Mouse (Mus musculus): Measurements from ENCODE around the gene Myd88. TPM values are rescaled to one million over a fixed set of nuclear protein-coding genes. Genes with fewer than 3 reads are reported as not detected.

Myd88 gene
- polyA plus RNA-seq, 1 experiment from 2014 or later = 30.3 TPM

GRCm38 (mm10) chr9:119368367-119368766 is 27.2 kb upstream of the Myd88 start:
- H3K4me3 ChIP-seq (ENCODE audit: low read depth, low read length) = no peak overlapping the region
- peaks cover 3% of the 10 kb centered on the region; the same call in 1 of the 2 replicates for H3K36me3 ChIP-seq (ENCODE audit: control insufficient read depth, insufficient read depth, low read length)
- no peak overlapping the region for H3K9ac ChIP-seq (ENCODE audit: low read length)
- no peaks in the 10 kb centered on the region for H3K27me3 ChIP-seq (replicated peaks; ENCODE audit: control insufficient read depth, insufficient read depth, low read length)
- H3K4me2 ChIP-seq (ENCODE audit: low read length) = no peak overlapping the region
- 78% methylated on average over 3 of the region's 3 CpGs for WGBS
- no peak overlapping the region for H3K27ac ChIP-seq (ENCODE audit: low read depth)
- H3K9me3 ChIP-seq (ENCODE audit: control insufficient read depth, low read length) = no peaks in the 10 kb centered on the region
- no peak for ATAC-seq (replicated peaks; ENCODE audit: low FRiP score, low TSS enrichment, low read depth)
- DNase-seq (ENCODE audit: low spot score) = no peak
- no peaks in the 10 kb centered on the region for H3K4me1 ChIP-seq (replicated peaks; ENCODE audit: control insufficient read depth, insufficient read depth, low read length)

GRCm38 (mm10) chr9:119365284-119365683 is 24.1 kb upstream of the Myd88 start, which contains the start of gene Slc22a14:
Slc22a14 (minus strand) TSS chr9:119365553.
- H3K4me1 ChIP-seq (replicated peaks; ENCODE audit: control insufficient read depth, insufficient read depth, low read length) = no peaks in the 10 kb centered on the region
- H3K27ac ChIP-seq (ENCODE audit: low read depth) = no peak within 1 kb of the TSS
- DNase-seq (ENCODE audit: low spot score) (no peak), ATAC-seq (replicated peaks; ENCODE audit: low FRiP score, low TSS enrichment, low read depth) (no peak)
- no peaks in the 10 kb centered on the region for H3K27me3 ChIP-seq (replicated peaks; ENCODE audit: control insufficient read depth, insufficient read depth, low read length)
- no peak within 1 kb of the TSS for H3K9ac ChIP-seq (ENCODE audit: low read length)
- 74% methylated on average over 7 of the region's 7 CpGs for WGBS
- no peaks in the 10 kb centered on the region for H3K9me3 ChIP-seq (ENCODE audit: control insufficient read depth, low read length)
- peaks cover 3% of the 10 kb centered on the region; the same call in 1 of the 2 replicates for H3K36me3 ChIP-seq (ENCODE audit: control insufficient read depth, insufficient read depth, low read length)
- no peak within 1 kb of the TSS for H3K4me2 ChIP-seq (ENCODE audit: low read length)
- H3K4me3 ChIP-seq (ENCODE audit: low read depth, low read length) = no peak within 1 kb of the TSS

DNA sequence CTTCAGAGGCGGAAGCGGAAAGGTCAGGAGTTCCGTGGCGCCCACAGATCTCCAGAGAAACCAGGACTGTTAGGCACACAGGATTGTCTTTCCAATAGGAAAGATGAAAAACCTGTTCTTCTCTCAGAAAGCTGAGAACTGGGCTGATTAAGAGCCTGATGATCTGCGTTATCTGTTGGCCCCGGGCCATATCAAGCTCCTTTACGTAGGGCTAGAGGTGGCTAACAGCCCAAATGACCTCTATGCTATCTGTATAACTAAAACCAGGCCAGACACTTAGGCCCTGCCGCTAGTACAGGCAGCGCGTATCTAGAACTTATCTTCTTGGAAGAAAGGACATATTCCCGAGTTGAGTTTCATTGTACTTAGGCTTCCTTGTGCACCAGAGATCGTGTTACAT is 22.0 kb upstream of the Myd88 start:
- H3K4me3 ChIP-seq (ENCODE audit: low read depth, low read length) = no peak overlapping the region
- H3K9me3 ChIP-seq (ENCODE audit: control insufficient read depth, low read length) = no peaks in the 10 kb centered on the region
- no peak overlapping the region for H3K27ac ChIP-seq (ENCODE audit: low read depth)
- no peak overlapping the region for H3K4me2 ChIP-seq (ENCODE audit: low read length)
- ATAC-seq (replicated peaks; ENCODE audit: low FRiP score, low TSS enrichment, low read depth) = no peak
- H3K27me3 ChIP-seq (replicated peaks; ENCODE audit: control insufficient read depth, insufficient read depth, low read length) = no peaks in the 10 kb centered on the region
- H3K9ac ChIP-seq (ENCODE audit: low read length) = no peak overlapping the region
- no peaks in the 10 kb centered on the region for H3K4me1 ChIP-seq (replicated peaks; ENCODE audit: control insufficient read depth, insufficient read depth, low read length)
- WGBS = 80% methylated on average over 12 of the region's 12 CpGs
- no peaks in the 10 kb centered on the region for H3K36me3 ChIP-seq (ENCODE audit: control insufficient read depth, insufficient read depth, low read length)
- DNase-seq (ENCODE audit: low spot score) = no peak

DNA sequence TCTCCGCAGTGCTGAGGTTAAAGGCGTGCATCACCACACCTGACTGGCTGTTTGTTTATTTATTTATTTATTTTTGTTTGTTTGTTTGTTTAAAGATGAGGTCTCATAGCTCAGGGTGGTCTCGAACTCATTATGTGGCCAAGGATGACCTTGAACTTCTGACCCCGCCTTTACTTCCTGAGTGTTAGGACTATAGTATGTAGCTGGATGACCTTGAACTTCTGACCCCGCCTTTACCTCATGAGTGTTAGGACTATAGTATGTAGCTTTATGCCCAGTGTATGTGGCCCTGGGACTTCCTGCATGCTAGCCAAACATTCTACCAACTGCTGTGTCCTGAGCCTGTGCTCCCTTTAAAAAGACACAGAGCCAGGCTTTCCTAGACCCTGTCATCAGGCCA is 20.2 kb upstream of the Myd88 start:
- 90% methylated on average over 5 of the region's 5 CpGs for WGBS
- Histone ChIP-seq H3K9me3 (ENCODE audit: control insufficient read depth, low read length) (no peaks in the 10 kb centered on the region), H3K27ac (ENCODE audit: low read depth) (no peak overlapping the region), H3K4me3 (ENCODE audit: low read depth, low read length) (no peak overlapping the region), H3K4me1 (replicated peaks; ENCODE audit: control insufficient read depth, insufficient read depth, low read length) (no peaks in the 10 kb centered on the region), H3K36me3 (ENCODE audit: control insufficient read depth, insufficient read depth, low read length) (no peaks in the 10 kb centered on the region), H3K4me2 (ENCODE audit: low read length) (no peak overlapping the region), H3K9ac (ENCODE audit: low read length) (no peak overlapping the region), H3K27me3 (replicated peaks; ENCODE audit: control insufficient read depth, insufficient read depth, low read length) (no peaks in the 10 kb centered on the region)
- DNase-seq (ENCODE audit: low spot score) (no peak), ATAC-seq (replicated peaks; ENCODE audit: low FRiP score, low TSS enrichment, low read depth) (no peak)

GRCm38 (mm10) chr9:119358058-119358429 is 16.8 kb upstream of the Myd88 start:
- H3K4me1 ChIP-seq (replicated peaks; ENCODE audit: control insufficient read depth, insufficient read depth, low read length) = no peaks in the 10 kb centered on the region
- DNase-seq (ENCODE audit: low spot score) (no peak), ATAC-seq (replicated peaks; ENCODE audit: low FRiP score, low TSS enrichment, low read depth) (no peak)
- peak overlapping the region; percentile 85 for H3K4me2 ChIP-seq (ENCODE audit: low read length)
- no peaks in the 10 kb centered on the region for H3K36me3 ChIP-seq (ENCODE audit: control insufficient read depth, insufficient read depth, low read length)
- WGBS = 44% methylated on average over 9 of the region's 9 CpGs
- no peaks in the 10 kb centered on the region for H3K9me3 ChIP-seq (ENCODE audit: control insufficient read depth, low read length)
- H3K27ac ChIP-seq (ENCODE audit: low read depth) = no peak overlapping the region
- no peaks in the 10 kb centered on the region for H3K27me3 ChIP-seq (replicated peaks; ENCODE audit: control insufficient read depth, insufficient read depth, low read length)
- H3K4me3 ChIP-seq (ENCODE audit: low read depth, low read length) = peak overlapping the region; percentile 68
- H3K9ac ChIP-seq (ENCODE audit: low read length) = peak overlapping the region; percentile 69

DNA sequence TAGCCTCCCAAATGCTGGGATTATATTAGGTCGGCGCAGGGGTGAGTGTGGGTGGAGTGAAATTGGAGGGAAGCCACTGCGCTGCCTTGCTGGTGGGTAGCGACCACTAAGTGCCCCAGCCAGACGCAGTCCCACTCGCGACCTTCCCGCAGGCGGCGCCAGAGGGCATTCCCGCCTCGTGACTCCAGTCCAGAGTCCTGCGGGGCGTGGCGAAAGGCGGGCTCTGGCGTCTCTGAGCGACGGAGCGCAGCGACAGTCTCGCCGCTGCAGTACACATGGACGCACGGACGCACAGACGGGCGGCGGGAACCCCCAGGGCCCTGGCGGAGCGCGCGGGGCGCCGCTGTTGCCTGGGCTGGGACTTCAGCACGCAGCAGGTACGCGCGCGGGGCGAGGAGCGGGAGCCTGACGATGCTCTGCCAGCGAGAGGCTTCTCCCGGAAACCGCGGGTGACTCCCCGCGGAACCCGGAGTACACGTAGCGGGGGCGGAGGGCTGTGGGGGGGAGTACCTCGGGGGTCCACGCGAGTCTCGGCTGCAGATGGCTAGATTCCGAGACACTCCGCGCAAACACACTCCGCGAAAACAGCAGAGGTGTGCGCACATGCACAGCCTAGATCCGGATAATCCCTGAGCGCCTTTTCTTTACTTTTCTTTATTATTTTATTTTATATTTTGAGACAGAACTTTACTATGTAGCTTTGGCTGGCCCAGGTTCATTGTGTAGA is 16.3 kb upstream of the Myd88 start, which contains the start of gene Xylb:
Gene Xylb (plus strand): TSS at position 51 of the 727 bp plus-strand sequence.
- H3K36me3 ChIP-seq (ENCODE audit: control insufficient read depth, insufficient read depth, low read length) = no peaks in the 10 kb centered on the region
- no peaks in the 10 kb centered on the region for H3K27me3 ChIP-seq (replicated peaks; ENCODE audit: control insufficient read depth, insufficient read depth, low read length)
- DNase-seq (ENCODE audit: low spot score) (peak; percentile 97), ATAC-seq (replicated peaks; ENCODE audit: low FRiP score, low TSS enrichment, low read depth) (peak; percentile 84)
- WGBS = 2% methylated on average over 65 of the region's 65 CpGs
- no peaks in the 10 kb centered on the region for H3K9me3 ChIP-seq (ENCODE audit: control insufficient read depth, low read length)
- peak within 1 kb of the TSS; percentile 69 for H3K9ac ChIP-seq (ENCODE audit: low read length)
- H3K27ac ChIP-seq (ENCODE audit: low read depth) = no peak within 1 kb of the TSS
- peak within 1 kb of the TSS; percentile 85 for H3K4me2 ChIP-seq (ENCODE audit: low read length)
- H3K4me1 ChIP-seq (replicated peaks; ENCODE audit: control insufficient read depth, insufficient read depth, low read length) = no peaks in the 10 kb centered on the region
- H3K4me3 ChIP-seq (ENCODE audit: low read depth, low read length) = peak within 1 kb of the TSS; percentile 68

GRCm38 (mm10) chr9:119355943-119356342 is 14.7 kb upstream of the Myd88 start:
- WGBS = 71% methylated on average over 6 of the region's 6 CpGs
- Histone ChIP-seq H3K36me3 (ENCODE audit: control insufficient read depth, insufficient read depth, low read length) (peaks cover 5% of the 10 kb centered on the region), H3K4me3 (ENCODE audit: low read depth, low read length) (no peak overlapping the region), H3K9ac (ENCODE audit: low read length) (no peak overlapping the region), H3K4me2 (ENCODE audit: low read length) (no peak overlapping the region), H3K27me3 (replicated peaks; ENCODE audit: control insufficient read depth, insufficient read depth, low read length) (no peaks in the 10 kb centered on the region), H3K27ac (ENCODE audit: low read depth) (no peak overlapping the region), H3K4me1 (replicated peaks; ENCODE audit: control insufficient read depth, insufficient read depth, low read length) (no peaks in the 10 kb centered on the region), H3K9me3 (ENCODE audit: control insufficient read depth, low read length) (no peaks in the 10 kb centered on the region)
- ATAC-seq (replicated peaks; ENCODE audit: low FRiP score, low TSS enrichment, low read depth) = no peak
- no peak for DNase-seq (ENCODE audit: low spot score)

DNA sequence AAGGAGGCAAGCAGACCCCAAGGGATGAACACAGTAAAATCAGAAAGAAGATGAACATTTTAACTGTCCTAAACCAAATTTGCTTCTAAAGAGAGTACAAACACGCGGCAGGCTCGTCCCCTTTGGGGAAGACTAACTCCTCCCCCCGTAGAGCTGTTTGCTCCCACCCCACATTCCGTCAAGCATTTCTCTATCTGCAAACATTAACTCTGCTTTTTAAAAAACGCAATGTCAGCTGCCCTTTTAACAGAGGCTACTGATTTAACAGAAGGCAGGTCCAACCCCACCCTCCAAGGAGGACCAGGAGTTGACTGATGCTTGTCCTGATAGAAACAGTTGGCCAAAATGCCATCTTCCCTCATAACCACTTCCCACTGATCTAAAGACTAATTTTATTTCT is 12.7 kb upstream of the Myd88 start:
- DNase-seq (ENCODE audit: low spot score) (no peak), ATAC-seq (replicated peaks; ENCODE audit: low FRiP score, low TSS enrichment, low read depth) (no peak)
- Histone ChIP-seq H3K4me1 (replicated peaks; ENCODE audit: control insufficient read depth, insufficient read depth, low read length) (no peaks in the 10 kb centered on the region), H3K9ac (ENCODE audit: low read length) (no peak overlapping the region), H3K27me3 (replicated peaks; ENCODE audit: control insufficient read depth, insufficient read depth, low read length) (no peaks in the 10 kb centered on the region), H3K4me3 (ENCODE audit: low read depth, low read length) (no peak overlapping the region), H3K36me3 (ENCODE audit: control insufficient read depth, insufficient read depth, low read length) (peaks cover 22% of the 10 kb centered on the region), H3K27ac (ENCODE audit: low read depth) (no peak overlapping the region), H3K4me2 (ENCODE audit: low read length) (no peak overlapping the region), H3K9me3 (ENCODE audit: control insufficient read depth, low read length) (no peaks in the 10 kb centered on the region)
- WGBS = 61% methylated on average over 6 of the region's 6 CpGs

DNA sequence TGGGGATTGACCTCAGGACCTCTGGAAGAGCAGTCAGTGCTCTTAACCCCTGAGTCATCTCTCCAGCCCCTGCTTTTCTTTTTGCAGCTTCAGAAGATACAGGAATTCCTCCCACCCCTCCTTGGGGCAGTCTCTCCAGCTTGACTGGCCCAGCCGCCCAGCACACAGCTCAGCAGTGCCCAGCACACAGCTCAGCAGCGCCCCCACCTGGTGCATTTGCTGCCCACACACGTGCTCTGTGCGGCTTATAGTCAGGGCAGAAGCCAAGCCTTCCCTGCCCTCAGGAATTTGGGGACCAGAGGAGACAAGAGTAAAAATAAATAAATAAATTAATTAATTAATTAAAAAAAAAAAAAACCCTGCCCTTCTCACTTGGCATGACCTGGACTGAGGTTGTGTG is 10.8 kb upstream of the Myd88 start:
- Histone ChIP-seq H3K4me2 (ENCODE audit: low read length) (no peak overlapping the region), H3K27ac (ENCODE audit: low read depth) (no peak overlapping the region), H3K36me3 (ENCODE audit: control insufficient read depth, insufficient read depth, low read length) (peaks cover 38% of the 10 kb centered on the region), H3K4me3 (ENCODE audit: low read depth, low read length) (no peak overlapping the region), H3K9me3 (ENCODE audit: control insufficient read depth, low read length) (no peaks in the 10 kb centered on the region), H3K4me1 (replicated peaks; ENCODE audit: control insufficient read depth, insufficient read depth, low read length) (no peaks in the 10 kb centered on the region), H3K9ac (ENCODE audit: low read length) (no peak overlapping the region), H3K27me3 (replicated peaks; ENCODE audit: control insufficient read depth, insufficient read depth, low read length) (no peaks in the 10 kb centered on the region)
- WGBS = 28% methylated on average over 4 of the region's 4 CpGs
- peak; percentile 89 for DNase-seq (ENCODE audit: low spot score)
- ATAC-seq (replicated peaks; ENCODE audit: low FRiP score, low TSS enrichment, low read depth) = peak; percentile 73

Measured in intestine, embryonic 14.5 days (tissue).